Mouse (Mus musculus) brain, embryonic 14.5 days (tissue): ENCODE measurements around the gene Vps13d.

ENCODE experiments used
- CTCF ChIP-seq: fragments of 200-500 bp; IDR thresholded peaks from 2 replicates; pipeline ENCODE4 v1.5.1; 2012; ENCODE audit warnings: inconsistent platforms, mild to moderate bottlenecking, moderate library complexity, borderline replicate concordance; ENCODE audit not compliant: insufficient read depth, insufficient read length; ENCODE audit errors: extremely low read depth
- POLR2A ChIP-seq: fragments of 200-500 bp; IDR thresholded peaks from 2 replicates; pipeline ENCODE4 v1.6.1; 2012; ENCODE audit warnings: mild to moderate bottlenecking, inconsistent platforms, borderline replicate concordance; ENCODE audit not compliant: poor library complexity, insufficient read depth, insufficient read length, severe bottlenecking; ENCODE audit errors: extremely low read depth

- TF ChIP-seq CTCF (no peak), POLR2A (no peak)
Observed at GRCm38 (mm10) chr4:144978039-144978438, 216.8 kb downstream of the Vps13d start.
